Mouse (Mus musculus): Measurements from ENCODE around the gene Leng9. TPM values are rescaled to one million over a fixed set of nuclear protein-coding genes. Genes with fewer than 3 reads are reported as not detected.

Leng9 gene
- total RNA-seq (2023) = 1 to 10 TPM; 8.0 to 9.9 TPM

GRCm38 (mm10) chr7:4150059-4150541 is at the start of gene Leng9:
Gene Leng9, minus strand, starts transcription at chr7:4150374.

GRCm38 (mm10) chr7:4164090-4164910 is 14.1 kb upstream of the Leng9 start, which contains the start of gene Cdc42ep5:
Gene Cdc42ep5, minus strand, starts transcription at chr7:4164860.

GRCm38 (mm10) chr7:4136771-4137531 is 13.2 kb downstream of the Leng9 start, which contains the start of gene Leng8:
Gene Leng8, plus strand, starts transcription at chr7:4137039.

GRCm38 (mm10) chr7:4119344-4119902 is 30.8 kb downstream of the Leng9 start, which contains the start of gene Ttyh1:
Gene Ttyh1, plus strand, starts transcription at chr7:4119408.

Other genes starting within 250 kb of the Leng9 start
- 100 to 1,000 TPM in 1 of 2 experiments, 10 to 100 TPM in 1; 96.6 to 110 TPM for gene Lilra6, start 234.9 kb downstream of the Leng9 start, total RNA-seq (2023)
- 10 to 100 TPM; 19.7 to 21.3 TPM for gene Lair1, start 87.2 kb downstream of the Leng9 start, total RNA-seq (2023)
- not detected for gene Ttyh1, start 31.0 kb downstream of the Leng9 start, total RNA-seq (2023)
- gene Leng8, start 13.3 kb downstream of the Leng9 start, total RNA-seq (2023) = 100 to 1,000 TPM; 169 to 184 TPM
- not detected for gene Cdc42ep5, start 14.5 kb upstream of the Leng9 start, total RNA-seq (2023)
- gene Lilra5, start 87.4 kb upstream of the Leng9 start, total RNA-seq (2023) = under 1 TPM; 0.24 to 0.57 TPM
- gene Ncr1, start 187.3 kb upstream of the Leng9 start, total RNA-seq (2023) = under 1 TPM; 0.24 to 0.29 TPM
- under 1 TPM; 0.24 to 0.93 TPM for gene Gp6, start 247.4 kb upstream of the Leng9 start, total RNA-seq (2023)

Data from neutrophil, adult 83 days (primary cell).